Mouse (Mus musculus): Measurements from ENCODE around the gene Ripk4. TPM values are rescaled to one million over a fixed set of nuclear protein-coding genes. Genes with fewer than 3 reads are reported as not detected.

The Ripk4 gene
- not detected for total RNA-seq (2021)
- long read RNA-seq, experiment 1 = 0 reads
- long read RNA-seq, experiment 2 = 0 reads

- no peak for DNase-seq
- Histone ChIP-seq H3K4me3 (peak within 1 kb of the TSS; percentile 65), H3K27ac (no peak within 1 kb of the TSS)
- intact Hi-C loops (cut with DNase I) = no loop called here
- TF ChIP-seq CTCF (IDR thresholded peaks at IDR 0.05) = no peak
Observed at GRCm38 (mm10) chr16:97763061-97763989, at the start of gene Ripk4. Gene Ripk4 (minus strand): TSS chr16:97763787.

DNA sequence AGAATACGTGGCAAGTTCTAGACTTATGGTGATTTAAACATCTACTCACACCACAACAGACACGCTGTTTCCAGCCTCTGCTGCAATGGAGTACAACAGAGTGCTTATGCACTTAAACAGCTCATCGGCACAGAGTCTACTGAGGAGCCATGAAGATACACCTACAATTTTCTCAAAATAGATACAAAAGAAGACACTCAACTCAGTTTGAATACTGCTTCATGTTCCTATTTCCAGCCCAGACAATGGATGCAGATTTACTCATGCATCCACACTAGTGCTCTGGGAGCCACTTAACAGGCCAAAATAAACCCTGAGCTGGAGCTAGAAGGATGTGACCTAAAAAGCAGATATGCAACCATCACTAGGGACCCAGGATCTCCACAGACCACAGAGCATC, 45.3 kb upstream of the Ripk4 start:
- TF ChIP-seq CTCF (IDR thresholded peaks at IDR 0.05) = no peak
- DNase-seq = no peak
- intact Hi-C loops (cut with DNase I) = loop anchor here (10.0 kb wide), 2 partner anchors 156 to 186 kb away; partner anchors contain the start of genes B230307C23Rik, C2cd2 and Zbtb21
- no peak overlapping the region for H3K27ac ChIP-seq
- H3K4me3 ChIP-seq = no peak overlapping the region

GRCm38 (mm10) chr16:97805646-97806045, 42.1 kb upstream of the Ripk4 start:
- no peak for TF ChIP-seq CTCF (IDR thresholded peaks at IDR 0.05)
- DNase-seq = no peak
- H3K27ac ChIP-seq = no peak overlapping the region
- intact Hi-C loops (cut with DNase I) = loop anchor here (10.0 kb wide), 2 partner anchors 159 to 189 kb away; partner anchors contain the start of genes B230307C23Rik, C2cd2 and Zbtb21
- H3K4me3 ChIP-seq = no peak overlapping the region

DNA sequence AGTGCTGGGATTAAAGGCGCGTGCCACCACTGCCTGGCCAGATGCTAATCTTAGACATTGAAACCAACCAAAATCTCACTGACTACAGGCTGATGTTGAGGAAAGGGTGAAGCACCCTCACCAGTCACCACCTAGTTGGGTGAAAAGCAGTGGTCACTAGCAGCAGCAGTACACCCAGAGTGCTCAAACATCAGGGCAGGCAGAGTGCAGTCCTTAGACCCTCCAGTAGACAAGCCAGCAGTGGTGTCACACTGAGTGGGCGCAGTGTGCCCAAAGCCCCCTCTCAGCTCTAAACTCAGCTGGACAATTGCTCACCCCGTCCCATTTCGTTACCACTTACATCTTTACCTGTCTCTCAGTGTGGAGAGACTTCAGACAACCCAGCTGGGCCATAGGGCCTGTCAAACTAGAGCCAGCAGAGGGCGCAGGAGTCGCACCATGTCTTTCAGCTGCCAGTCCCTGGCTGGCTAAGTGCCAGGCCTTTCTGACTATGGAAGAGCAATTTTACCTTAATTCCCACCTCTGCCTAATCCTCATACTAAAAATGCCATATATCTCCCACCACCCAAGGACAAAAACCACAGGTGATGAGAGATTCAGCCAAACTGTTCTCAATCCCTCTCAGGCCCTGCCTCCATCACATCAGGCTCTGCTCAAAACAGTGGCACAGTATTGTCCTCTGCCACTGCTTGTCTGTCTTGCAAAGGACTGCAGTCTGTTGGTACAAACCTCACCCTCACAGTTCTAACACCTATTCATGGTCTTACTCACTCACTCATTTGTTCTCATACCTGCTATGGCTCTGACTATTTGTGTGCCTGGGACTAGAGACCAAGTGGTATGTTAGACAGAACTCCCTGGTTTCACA, 41.3 kb upstream of the Ripk4 start:
- intact Hi-C loops (cut with DNase I) = loop anchor here (10.0 kb wide), 2 partner anchors 160 to 190 kb away; partner anchors contain the start of genes B230307C23Rik, C2cd2 and Zbtb21
- Histone ChIP-seq H3K4me3 (no peak overlapping the region), H3K27ac (no peak overlapping the region)
- peak; percentile 88 for DNase-seq
- TF ChIP-seq CTCF (IDR thresholded peaks at IDR 0.05) = peak; percentile 87

DNA sequence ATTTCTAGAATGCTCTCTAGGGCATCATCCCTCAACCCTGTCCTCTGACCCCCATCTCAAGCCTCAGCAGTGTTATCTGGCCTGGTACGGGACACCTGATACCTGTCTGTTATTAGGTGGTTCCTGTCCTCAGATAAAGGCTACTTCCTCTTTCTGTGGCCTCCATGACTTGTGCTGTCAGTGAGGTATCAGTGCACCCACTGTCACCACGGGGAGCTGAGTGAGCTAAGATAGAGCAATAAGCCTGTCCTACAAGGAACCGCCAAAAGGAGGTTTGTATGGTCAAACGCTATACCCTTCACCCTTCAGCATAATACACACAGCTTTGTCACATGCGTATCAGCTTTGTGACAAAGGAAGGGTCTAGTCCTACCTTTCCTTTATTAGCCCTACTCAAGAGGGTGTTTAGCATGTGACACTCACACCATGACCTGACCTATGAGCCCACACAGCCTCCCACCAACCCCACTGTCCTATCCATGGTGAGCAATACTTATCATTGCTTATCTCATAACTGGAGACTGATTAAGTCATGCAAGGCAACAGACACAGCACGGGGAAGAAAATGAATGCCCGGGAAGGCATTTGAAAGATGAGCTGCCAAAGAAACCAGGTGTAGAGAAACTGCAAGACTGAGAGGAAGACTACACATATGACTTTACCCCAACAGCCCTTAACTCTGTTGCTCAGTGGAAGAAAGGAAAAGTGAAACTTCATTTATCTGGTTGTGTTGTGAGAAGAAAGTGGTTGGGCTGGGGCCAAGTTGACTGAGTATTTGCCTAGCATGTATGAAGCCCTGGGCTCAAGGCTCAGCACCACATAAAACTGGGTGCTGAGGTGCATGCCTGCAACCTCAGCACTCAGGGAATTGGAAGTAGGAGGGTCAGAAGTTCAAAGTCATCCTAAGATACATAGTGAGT, 34.6 kb upstream of the Ripk4 start:
- no peak overlapping the region for H3K27ac ChIP-seq
- no peak for TF ChIP-seq CTCF (IDR thresholded peaks at IDR 0.05)
- no peak for DNase-seq
- no peak overlapping the region for H3K4me3 ChIP-seq
- intact Hi-C loops (cut with DNase I) = no loop called here

DNA sequence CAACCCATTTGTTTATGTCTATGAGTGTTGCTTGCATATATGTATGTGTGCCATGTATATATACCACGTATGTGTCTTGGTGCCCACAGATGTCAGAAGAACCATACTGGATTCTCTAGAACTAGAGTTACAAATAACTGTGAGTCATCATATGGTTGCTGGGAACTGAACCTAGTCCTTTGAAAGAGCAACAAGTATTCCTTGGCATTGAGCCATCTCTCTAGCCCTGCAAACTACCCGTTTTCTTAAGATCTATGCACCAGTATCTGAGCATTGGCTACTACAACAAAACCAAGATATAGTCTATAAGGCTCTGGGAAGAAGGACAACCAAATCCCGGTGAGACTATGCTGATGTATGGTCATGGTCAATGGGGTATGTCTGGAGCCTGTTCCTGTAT, 33.6 kb upstream of the Ripk4 start:
- no peak for DNase-seq
- no peak overlapping the region for H3K27ac ChIP-seq
- no peak overlapping the region for H3K4me3 ChIP-seq
- intact Hi-C loops (cut with DNase I) = no loop called here
- no peak for TF ChIP-seq CTCF (IDR thresholded peaks at IDR 0.05)

DNA sequence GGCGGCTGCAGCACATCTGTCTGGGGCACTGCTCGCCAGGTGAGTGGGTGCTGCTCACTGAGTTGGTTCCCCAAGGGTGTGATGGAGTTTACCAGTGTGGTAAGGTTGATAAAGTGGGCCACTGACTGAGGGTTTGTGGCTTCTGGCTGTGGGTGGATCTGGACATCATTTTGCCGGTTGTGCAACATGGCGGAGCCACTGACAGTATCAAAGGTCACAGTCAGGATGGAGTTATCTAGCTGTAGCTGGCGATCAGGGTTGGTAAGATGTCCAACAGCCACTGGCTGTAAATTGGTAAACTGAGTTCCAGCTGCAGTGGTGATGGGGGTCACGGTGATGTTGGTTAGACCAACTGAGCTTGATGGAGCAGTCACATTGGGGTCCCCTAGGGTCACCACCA, 30.7 kb upstream of the Ripk4 start:
- Histone ChIP-seq H3K4me3 (no peak overlapping the region), H3K27ac (no peak overlapping the region)
- no peak for DNase-seq
- intact Hi-C loops (cut with DNase I) = no loop called here
- no peak for TF ChIP-seq CTCF (IDR thresholded peaks at IDR 0.05)

- no peak for DNase-seq
- intact Hi-C loops (cut with DNase I) = no loop called here
- no peak overlapping the region for H3K4me3 ChIP-seq
- no peak for TF ChIP-seq CTCF (IDR thresholded peaks at IDR 0.05)
- no peak overlapping the region for H3K27ac ChIP-seq
Observed at GRCm38 (mm10) chr16:97783057-97783456, 19.5 kb upstream of the Ripk4 start.

DNA sequence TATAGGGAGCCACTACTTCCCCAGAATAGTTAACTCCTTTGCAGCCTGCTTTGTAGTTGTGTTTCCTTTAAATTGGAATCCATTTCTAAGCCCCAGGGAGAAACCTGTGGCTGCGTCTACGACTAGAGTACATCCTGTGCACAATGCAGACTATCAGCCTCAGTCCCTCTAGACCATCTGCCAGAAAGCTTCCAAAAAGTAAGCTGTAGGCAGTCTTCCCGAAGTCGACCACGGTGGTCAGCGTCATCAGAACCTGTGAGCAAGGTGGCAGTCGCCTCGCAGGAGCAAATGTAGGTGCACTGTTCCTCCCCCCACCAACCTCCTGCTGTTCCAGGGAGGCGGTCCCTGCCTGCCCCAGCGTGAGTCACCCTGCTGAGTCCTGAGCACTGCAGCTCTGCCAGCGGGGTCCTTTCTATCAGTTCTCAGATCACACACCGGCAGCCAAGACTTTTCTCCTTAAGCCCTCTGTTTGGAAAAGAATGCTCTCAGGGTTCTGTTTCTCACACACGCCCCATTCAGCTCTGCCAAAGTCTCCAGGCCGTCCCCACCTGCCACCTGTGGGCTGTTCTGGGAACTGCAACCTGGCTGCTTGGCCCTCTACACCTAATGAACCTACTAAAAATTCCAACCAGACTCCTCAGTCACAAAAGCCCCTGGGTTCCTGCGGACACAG, 14.9 kb upstream of the Ripk4 start:
- Histone ChIP-seq H3K4me3 (peak overlapping the region; percentile 34), H3K27ac (no peak overlapping the region)
- TF ChIP-seq CTCF (IDR thresholded peaks at IDR 0.05) = peak; percentile 92
- peak; percentile 81 for DNase-seq
- intact Hi-C loops (cut with DNase I) = loop anchor here (5.0 kb wide), 2 partner anchors 256 to 466 kb away; no protein-coding TSS in a partner anchor

- no peak for DNase-seq
- no peak for TF ChIP-seq CTCF (IDR thresholded peaks at IDR 0.05)
- no peak overlapping the region for H3K27ac ChIP-seq
- no peak overlapping the region for H3K4me3 ChIP-seq
- intact Hi-C loops (cut with DNase I) = no loop called here
Observed at GRCm38 (mm10) chr16:97766501-97766900, 2.9 kb upstream of the Ripk4 start.

- DNase-seq = no peak
- intact Hi-C loops (cut with DNase I) = no loop called here
- Histone ChIP-seq H3K4me3 (no peak overlapping the region), H3K27ac (no peak overlapping the region)
- TF ChIP-seq CTCF (IDR thresholded peaks at IDR 0.05) = no peak
Observed at GRCm38 (mm10) chr16:97764626-97765025, 1.0 kb upstream of the Ripk4 start.

Data from gastrocnemius, adult 2 months (tissue).